In the genomic region with DNA sequence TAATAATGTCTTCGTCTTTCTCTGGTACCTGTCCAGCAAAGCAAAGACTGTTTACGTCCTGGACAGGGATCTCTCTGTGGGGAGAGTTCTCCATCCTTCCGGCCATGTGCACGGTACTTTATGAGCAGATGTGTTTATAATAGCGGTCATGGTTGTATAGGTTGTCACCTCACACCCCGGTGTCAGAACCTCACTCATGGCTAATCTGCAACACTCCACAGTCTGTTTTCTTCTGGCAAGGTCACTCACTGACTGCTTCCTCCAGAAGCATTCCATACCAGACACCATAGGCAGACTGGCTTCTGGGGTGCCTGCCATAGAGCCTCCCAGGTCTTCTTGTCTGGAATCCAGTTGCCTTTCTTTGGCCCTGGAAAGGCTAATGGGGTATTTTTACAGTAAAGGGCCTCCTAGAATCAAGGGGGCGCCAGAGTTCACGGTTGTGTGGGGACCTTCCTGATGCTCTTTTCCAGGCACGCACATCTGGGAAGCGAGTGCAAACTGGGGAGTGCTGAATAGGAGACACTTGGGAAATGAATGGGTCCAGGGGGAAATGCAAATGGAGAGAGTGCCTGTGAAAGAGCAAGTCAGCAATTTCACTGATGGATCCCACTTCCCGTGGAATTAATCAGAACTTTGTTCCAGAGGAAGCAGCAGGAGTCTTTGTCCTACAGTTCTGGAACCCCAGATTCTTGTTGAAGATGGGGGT, we compare ENCODE assay signal across 11 mouse cellular contexts.
DNase-seq lines count a peak whose midpoint lies in the region; ATAC-seq and TF ChIP-seq lines count a peak whose summit lies in the region.
"Had no signal": no experiment of that assay in that cellular context is flagged by ENCODE, and none has a peak within 500 bp of the region (broad histone marks: within the 10 kb centered on the region; RNA-seq: fewer than 3 reads in every experiment).

No protein-coding gene starts in this region.

- peak; percentile 39 for TF ChIP-seq CTCF in lung, postnatal 0 days (IDR thresholded peaks at IDR 0.05)
- TF ChIP-seq CTCF in embryonic fibroblast, embryonic 13.5 days (IDR thresholded peaks at IDR 0.05; ENCODE audit: borderline replicate concordance, insufficient read depth, low read length), result no peak

- H3K27ac ChIP-seq in hindbrain, embryonic 15.5 days (replicated peaks), result no peak overlapping the region
- H3K27ac ChIP-seq in hindbrain, embryonic 12.5 days, result no peak overlapping the region
- no peak overlapping the region for H3K27ac ChIP-seq in lung, postnatal 0 days (ENCODE audit: low read length)
- peak overlapping the region; percentile 45 for H3K27ac ChIP-seq in embryonic fibroblast, embryonic 13.5 days (ENCODE audit: insufficient read depth, low read length)
- H3K27ac ChIP-seq in neural tube, embryonic 15.5 days (replicated peaks), result no peak overlapping the region; the same call in 1 of the 2 replicates
- H3K27ac ChIP-seq: embryonic facial prominence, embryonic 10.5 days; limb, embryonic 15.5 days had no signal

- no peaks in the 10 kb centered on the region for H3K27me3 ChIP-seq in hindbrain, embryonic 15.5 days
- H3K27me3 ChIP-seq in hindbrain, embryonic 12.5 days, result no peaks in the 10 kb centered on the region
- H3K27me3 ChIP-seq in lung, postnatal 0 days (replicated peaks; ENCODE audit: insufficient read depth, low read length), result no peaks in the 10 kb centered on the region
- no peaks in the 10 kb centered on the region for H3K27me3 ChIP-seq in neural tube, embryonic 15.5 days (replicated peaks)
- H3K27me3 ChIP-seq: limb, embryonic 15.5 days; Patski had no signal

- peak; percentile 22 for DNase-seq in lung, postnatal 0 days (ENCODE audit: low spot score)
- DNase-seq in lung, adult 18-20 months, result no peak
- DNase-seq in retina, postnatal 1 day, result no peak
- no peak for DNase-seq in left cerebral cortex, postnatal 14 days (ENCODE audit: low spot score in 2 of 2)

- 0 out of 2 replicates have a peak, but pooled peaks have one; percentile 8 for ATAC-seq in hindbrain, embryonic 15.5 days (ENCODE audit: low FRiP score, low read depth)
- ATAC-seq in hindbrain, embryonic 12.5 days (ENCODE audit: low FRiP score), result no peak
- ATAC-seq in lung, postnatal 0 days, result peak; percentile 69
- ATAC-seq in neural tube, embryonic 15.5 days (ENCODE audit: low FRiP score), result peak; percentile 41; the same call in 1 of the 2 replicates

- H3K9ac ChIP-seq in hindbrain, embryonic 15.5 days, result no peak overlapping the region
- no peak overlapping the region for H3K9ac ChIP-seq in hindbrain, embryonic 12.5 days
- H3K9ac ChIP-seq in lung, postnatal 0 days (replicated peaks; ENCODE audit: low read depth), result no peak overlapping the region
- H3K9ac ChIP-seq in neural tube, embryonic 15.5 days (replicated peaks), result no peak overlapping the region
- H3K9ac ChIP-seq: limb, embryonic 15.5 days had no signal

- H3K4me1 ChIP-seq in hindbrain, embryonic 15.5 days (replicated peaks), result peaks cover 14% of the 10 kb centered on the region; the same call in 1 of the 2 replicates
- H3K4me1 ChIP-seq in hindbrain, embryonic 12.5 days, result no peaks in the 10 kb centered on the region
- H3K4me1 ChIP-seq in lung, postnatal 0 days (ENCODE audit: insufficient read depth, low read depth, low read length), result no peaks in the 10 kb centered on the region
- H3K4me1 ChIP-seq in embryonic fibroblast, embryonic 13.5 days (ENCODE audit: control insufficient read depth, insufficient read depth, low read length), result peaks cover 9% of the 10 kb centered on the region
- H3K4me1 ChIP-seq in neural tube, embryonic 15.5 days, result peaks cover 14% of the 10 kb centered on the region

- no peaks in the 10 kb centered on the region for H3K36me3 ChIP-seq in hindbrain, embryonic 15.5 days
- H3K36me3 ChIP-seq in hindbrain, embryonic 12.5 days, result no peaks in the 10 kb centered on the region
- no peaks in the 10 kb centered on the region for H3K36me3 ChIP-seq in lung, postnatal 0 days (ENCODE audit: insufficient read depth, low read length)
- H3K36me3 ChIP-seq in neural tube, embryonic 15.5 days, result no peaks in the 10 kb centered on the region
- H3K36me3 ChIP-seq: embryonic facial prominence, embryonic 10.5 days; limb, embryonic 15.5 days had no signal

- H3K9me3 ChIP-seq in hindbrain, embryonic 15.5 days, result peaks cover 3% of the 10 kb centered on the region; the same call in 1 of the 2 replicates
- no peaks in the 10 kb centered on the region for H3K9me3 ChIP-seq in hindbrain, embryonic 12.5 days (replicated peaks)
- no peaks in the 10 kb centered on the region for H3K9me3 ChIP-seq in lung, postnatal 0 days (ENCODE audit: low read length)
- H3K9me3 ChIP-seq in neural tube, embryonic 15.5 days (replicated peaks), result no peaks in the 10 kb centered on the region
- H3K9me3 ChIP-seq: embryonic facial prominence, embryonic 10.5 days; limb, embryonic 15.5 days had no signal

- intact Hi-C loops in left cerebral cortex, postnatal 14 days (cut with DNase I), result no loop called here

- H3K4me3 ChIP-seq in hindbrain, embryonic 15.5 days, result no peak overlapping the region
- no peak overlapping the region for H3K4me3 ChIP-seq in hindbrain, embryonic 12.5 days
- H3K4me3 ChIP-seq in lung, postnatal 0 days (ENCODE audit: low read depth, low read length), result no peak overlapping the region
- no peak overlapping the region for H3K4me3 ChIP-seq in embryonic fibroblast, embryonic 13.5 days (ENCODE audit: insufficient read depth, low read length)
- H3K4me3 ChIP-seq in neural tube, embryonic 15.5 days (replicated peaks), result no peak overlapping the region
- H3K4me3 ChIP-seq: embryonic facial prominence, embryonic 10.5 days; limb, embryonic 15.5 days had no signal

- no peak overlapping the region for H3K4me2 ChIP-seq in hindbrain, embryonic 15.5 days
- H3K4me2 ChIP-seq in hindbrain, embryonic 12.5 days (replicated peaks), result no peak overlapping the region
- no peak overlapping the region for H3K4me2 ChIP-seq in lung, postnatal 0 days (replicated peaks; ENCODE audit: low read depth, low read length)
- no peak overlapping the region for H3K4me2 ChIP-seq in neural tube, embryonic 15.5 days
- H3K4me2 ChIP-seq: limb, embryonic 15.5 days had no signal

- TF ChIP-seq POLR2A in embryonic fibroblast, embryonic 13.5 days (IDR thresholded peaks at IDR 0.05; ENCODE audit: low read depth, low read length), result no peak

- TF ChIP-seq EP300 in lung, postnatal 0 days (IDR thresholded peaks at IDR 0.05), result peak; percentile 0; the same call in 1 of the 2 replicates

- WGBS in hindbrain, embryonic 15.5 days, result 78% methylated on average over 11 of the region's 11 CpGs
- WGBS in hindbrain, embryonic 12.5 days, result 80% methylated on average over 11 of the region's 11 CpGs
- 49% methylated on average over 11 of the region's 11 CpGs for WGBS in lung, postnatal 0 days
- 72% methylated on average over 11 of the region's 11 CpGs for WGBS in neural tube, embryonic 15.5 days
